Mouse (Mus musculus) B cell, adult 67 days (primary cell): ENCODE measurements around the gene Gm17428. TPM values are rescaled to one million over a fixed set of nuclear protein-coding genes. Genes with fewer than 3 reads are reported as not detected.

Source experiments
- total RNA-seq, 2 experiments: library from RNA; stranded (reverse); gene quantifications; 4 replicates each; pipeline ENCODE4 v1.2.4; 2023

Gene Gm17428
- not detected for total RNA-seq

DNA sequence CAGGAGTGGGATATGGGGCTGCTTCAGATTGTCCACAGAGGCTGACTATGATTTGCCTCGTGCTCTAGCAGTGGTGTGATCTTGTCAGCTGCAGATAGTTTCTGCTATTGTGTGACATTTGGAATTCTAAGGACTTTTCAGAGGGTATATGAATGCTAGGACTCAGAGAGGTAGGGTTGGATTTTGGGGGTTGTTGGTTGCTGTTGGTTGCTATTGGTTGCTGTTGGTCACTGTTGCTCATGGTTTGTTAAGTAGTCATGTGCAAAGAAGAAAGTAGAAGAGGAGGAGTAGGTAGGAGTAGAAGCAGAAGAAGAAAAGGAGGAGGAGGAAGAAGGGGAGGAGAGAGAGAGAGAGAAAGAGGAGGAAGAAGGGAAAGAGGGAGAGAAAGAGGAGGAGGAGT, at the start of gene Gm17428:
Gene Gm17428, plus strand, starts transcription at position 301 of the 400 bp plus-strand sequence.

DNA sequence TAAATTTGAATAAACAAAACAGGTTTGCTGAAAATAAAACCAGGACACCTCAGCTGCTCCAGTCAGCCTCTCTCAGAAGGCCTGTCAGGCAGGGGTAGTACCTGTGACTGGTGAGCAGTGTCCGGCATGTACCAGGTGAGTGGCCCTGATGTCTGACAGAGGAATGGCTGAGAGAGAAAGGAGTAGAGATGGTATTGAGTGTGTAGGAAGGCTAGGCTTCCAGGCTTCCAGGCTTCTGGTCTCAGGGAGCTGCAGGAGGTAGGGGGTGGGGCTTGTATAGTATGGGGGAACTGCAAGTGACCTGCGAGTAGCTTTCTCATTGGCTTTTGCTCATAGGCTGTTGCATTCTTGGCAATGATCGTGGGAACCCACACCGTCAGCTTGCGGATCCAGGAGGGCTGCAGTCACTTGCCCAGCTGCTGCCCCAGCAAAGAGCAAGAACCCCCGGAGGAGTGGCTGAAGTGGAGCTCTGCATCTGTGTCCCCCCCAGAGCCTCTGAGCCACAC, 44.0 kb upstream of the Gm17428 start, which contains the start of gene Il25:
Gene Il25, plus strand, starts transcription at position 51 of the 506 bp plus-strand sequence.

DNA sequence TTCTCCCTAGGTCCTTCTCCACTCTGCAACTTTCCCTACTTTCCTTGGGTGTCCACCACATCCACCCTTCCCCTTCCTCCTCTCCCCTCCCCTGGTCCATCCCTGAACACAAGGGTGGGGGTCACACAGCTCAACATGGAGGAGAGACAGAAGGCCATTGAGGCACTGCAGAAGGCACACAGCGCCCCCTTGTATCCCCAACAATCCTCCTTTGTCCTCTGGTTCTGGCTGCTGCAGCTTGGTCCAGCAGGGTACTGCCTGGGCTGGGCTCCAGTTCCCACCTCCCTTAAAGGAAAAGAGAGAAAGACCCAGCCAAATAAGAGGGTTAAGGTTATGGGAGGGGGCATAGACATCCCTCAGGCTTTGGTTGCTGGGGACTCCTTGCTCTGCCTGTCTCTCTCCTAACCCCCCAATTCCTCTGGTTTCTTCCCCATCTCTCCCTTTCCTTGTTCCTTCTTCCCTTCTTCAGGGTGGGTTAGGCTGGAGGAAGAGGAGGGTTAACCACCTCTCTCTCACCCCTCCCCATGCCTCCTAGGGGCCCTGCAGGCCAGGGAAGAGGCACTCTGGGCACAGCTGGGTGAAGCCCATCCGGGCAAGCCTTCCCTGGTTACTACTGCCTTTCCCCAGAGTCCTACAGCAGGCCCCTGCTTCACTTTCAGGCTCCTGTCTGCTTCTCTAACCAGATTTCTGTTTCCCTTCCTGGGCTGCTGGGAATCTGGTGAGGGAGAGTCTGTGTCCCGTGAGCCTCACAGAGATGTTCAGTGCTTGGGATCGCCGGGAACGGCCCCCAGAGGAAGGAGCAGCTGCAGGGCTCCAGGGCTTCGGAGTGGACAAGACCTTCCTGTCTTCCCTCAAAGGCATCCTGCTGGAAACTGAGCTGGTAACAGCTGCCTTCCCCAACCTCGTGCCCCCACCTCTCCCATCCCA, 40.6 kb upstream of the Gm17428 start, which contains the start of gene Cmtm5:
Gene Cmtm5, plus strand, starts transcription at position 358 of the 927 bp plus-strand sequence.

GRCm38 (mm10) chr14:54966320-54966977, 10.3 kb upstream of the Gm17428 start, which contains the start of gene Myh6:
Gene Myh6, minus strand, starts transcription at chr14:54966927.

DNA sequence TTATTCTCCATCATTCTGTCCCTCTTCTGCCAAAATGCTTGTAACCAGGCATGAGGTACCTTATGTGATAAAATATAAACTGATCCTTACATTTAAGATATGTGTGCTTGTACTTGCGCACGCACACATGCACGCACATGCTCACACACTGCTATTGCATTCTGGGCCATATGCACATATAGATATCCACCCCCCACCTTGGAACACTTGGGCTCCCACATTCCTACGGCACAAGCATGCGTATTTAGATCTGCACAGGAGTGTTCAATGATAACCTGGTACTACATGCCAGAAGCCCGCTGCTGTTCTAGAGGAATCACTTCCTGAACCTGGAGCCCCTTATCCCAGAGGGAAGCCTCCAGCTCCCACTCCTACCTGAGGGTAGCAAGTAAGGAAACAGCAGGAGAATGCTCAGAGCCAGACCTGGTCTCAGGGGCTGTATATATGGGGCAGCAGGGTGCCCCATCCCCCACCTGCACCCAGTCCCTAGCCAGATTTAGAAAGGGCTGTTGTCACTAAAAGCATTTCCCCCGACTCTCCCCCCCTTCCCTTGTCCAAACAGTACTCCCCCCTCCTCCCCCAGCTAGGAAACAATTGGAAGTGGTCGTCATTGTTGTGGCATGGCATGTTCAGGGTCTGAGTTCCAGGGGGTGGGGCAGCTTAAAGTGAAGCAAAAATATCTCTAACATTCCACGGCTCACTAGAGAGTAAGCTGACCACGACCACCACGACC, 17.6 kb downstream of the Gm17428 start, which contains the start of gene Myh7:
Gene Myh7, minus strand, starts transcription at position 491 of the 733 bp plus-strand sequence.

GRCm38 (mm10) chr14:55014991-55015766, 38.4 kb downstream of the Gm17428 start, which contains the start of gene Ngdn:
Gene Ngdn, plus strand, starts transcription at chr14:55015454.

Other genes with a start within 250 kb of the Gm17428 start
- under 1 TPM; 0.12 to 0.35 TPM for gene Slc7a8, start 195.0 kb upstream of the Gm17428 start, total RNA-seq
- not detected for gene Rnf212b, start 162.8 kb upstream of the Gm17428 start, total RNA-seq
- gene Homez, start 106.0 kb upstream of the Gm17428 start, total RNA-seq: 10 to 100 TPM in 1 of 2 experiments, 1 to 10 TPM in 1; 9.4 to 18.7 TPM
- 1 to 10 TPM; 3.4 to 4.0 TPM for gene Ppp1r3e, start 99.4 kb upstream of the Gm17428 start, total RNA-seq
- gene Bcl2l2, start 93.6 kb upstream of the Gm17428 start, total RNA-seq: 10 to 100 TPM; 10.8 to 12.6 TPM
- 1 to 10 TPM; 1.5 to 1.8 TPM for gene Gm20521, start 93.5 kb upstream of the Gm17428 start, total RNA-seq
- 100 to 1,000 TPM; 303 to 319 TPM for gene Pabpn1, start 84.4 kb upstream of the Gm17428 start, total RNA-seq
- 1 to 10 TPM; 3.1 to 4.8 TPM for gene Slc22a17, start 63.8 kb upstream of the Gm17428 start, total RNA-seq
- not detected for gene Efs, start 50.8 kb upstream of the Gm17428 start, total RNA-seq
- not detected for gene Il25, start 44.2 kb upstream of the Gm17428 start, total RNA-seq
- gene Cmtm5, start 40.7 kb upstream of the Gm17428 start, total RNA-seq: not detected
- not detected for gene Myh6, start 10.0 kb upstream of the Gm17428 start, total RNA-seq
- gene Myh7, start 17.7 kb downstream of the Gm17428 start, total RNA-seq: not detected
- 10 to 100 TPM; 77.2 to 85.3 TPM for gene Ngdn, start 38.5 kb downstream of the Gm17428 start, total RNA-seq
- 10 to 100 TPM; 17.6 to 21.4 TPM for gene Zfhx2, start 115.4 kb downstream of the Gm17428 start, total RNA-seq
- 1 to 10 TPM; 5.4 to 8.8 TPM for gene Thtpa, start 117.9 kb downstream of the Gm17428 start, total RNA-seq
- 100 to 1,000 TPM; 121 to 163 TPM for gene Ap1g2, start 129.7 kb downstream of the Gm17428 start, total RNA-seq
- gene Jph4, start 140.0 kb downstream of the Gm17428 start, total RNA-seq: not detected
- not detected for gene Dhrs2, start 245.1 kb downstream of the Gm17428 start, total RNA-seq